Mouse (Mus musculus): ENCODE measurements around the gene Lgr4. TPM values are rescaled to one million over a fixed set of nuclear protein-coding genes. Genes with fewer than 3 reads are reported as not detected.

Gene Lgr4
- polyA plus RNA-seq, 1 experiment from 2014 or later, result 3.5 TPM

- Histone ChIP-seq H3K27ac (ENCODE audit: low read length) (no peak overlapping the region), H3K9me3 (replicated peaks; ENCODE audit: control insufficient read depth, low read length) (no peaks in the 10 kb centered on the region), H3K4me3 (ENCODE audit: low read depth, low read length) (peak overlapping the region; percentile 77), H3K9ac (ENCODE audit: low read depth, low read length) (peak overlapping the region; percentile 43; the same call in 1 of the 2 replicates), H3K4me2 (ENCODE audit: low read depth, low read length) (peak overlapping the region; percentile 93), H3K27me3 (ENCODE audit: control insufficient read depth, insufficient read depth, low read depth, low read length) (no peaks in the 10 kb centered on the region; the same call in 1 of the 2 replicates), H3K4me1 (ENCODE audit: control insufficient read depth, low read depth, low read length) (peaks cover 20% of the 10 kb centered on the region), H3K36me3 (ENCODE audit: control insufficient read depth, insufficient read depth) (no peaks in the 10 kb centered on the region)
- ATAC-seq (ENCODE audit: low read depth), result no peak
- 6% methylated on average over 11 of the region's 11 CpGs for WGBS (ENCODE audit: insufficient replicate concordance)
These were observed 508 bp upstream of the Lgr4 start for GRCm38 (mm10) chr2:109916782-109917495.

DNA sequence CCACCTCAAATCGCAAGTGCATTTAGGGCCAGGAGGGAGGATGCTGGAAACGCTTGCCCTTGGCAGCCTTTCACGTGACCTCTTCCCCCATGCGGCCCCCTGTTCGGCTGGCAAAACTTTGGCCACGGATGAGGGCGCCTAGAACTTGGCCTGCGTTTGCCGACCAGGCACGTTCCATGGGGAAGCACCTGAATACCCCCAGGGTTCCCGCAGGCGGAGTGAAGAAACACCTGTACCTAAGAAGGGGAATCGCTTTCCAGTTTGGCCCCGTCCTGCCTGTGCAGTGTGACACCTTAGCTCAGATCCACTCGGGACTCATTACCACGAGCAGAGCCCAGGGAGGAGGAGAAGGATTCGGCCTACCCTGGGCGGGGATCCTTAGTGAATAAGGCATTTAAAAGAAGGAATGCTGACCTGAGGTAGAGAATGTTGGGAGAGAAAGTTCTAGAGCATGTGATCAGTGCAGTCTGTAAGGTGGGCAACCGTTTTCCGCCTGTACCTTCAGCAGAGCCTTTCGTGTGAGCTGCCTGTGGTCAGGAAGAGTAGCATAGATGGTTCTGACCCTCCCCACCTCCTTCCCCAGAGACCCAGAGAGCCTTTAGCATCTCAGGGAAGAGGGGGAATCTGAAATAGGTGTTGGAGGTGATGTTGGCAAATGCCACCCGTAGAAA, 1.3 kb downstream of the Lgr4 start:
- peak overlapping the region; percentile 93 for H3K4me2 ChIP-seq (ENCODE audit: low read depth, low read length)
- WGBS (ENCODE audit: insufficient replicate concordance), result 11% methylated on average over 22 of the region's 22 CpGs
- H3K4me3 ChIP-seq (ENCODE audit: low read depth, low read length), result peak overlapping the region; percentile 77
- peak overlapping the region; percentile 78 for H3K9ac ChIP-seq (ENCODE audit: low read depth, low read length)
- H3K4me1 ChIP-seq (ENCODE audit: control insufficient read depth, low read depth, low read length), result peaks cover 20% of the 10 kb centered on the region
- H3K36me3 ChIP-seq (ENCODE audit: control insufficient read depth, insufficient read depth), result no peaks in the 10 kb centered on the region
- no peaks in the 10 kb centered on the region; the same call in 1 of the 2 replicates for H3K27me3 ChIP-seq (ENCODE audit: control insufficient read depth, insufficient read depth, low read depth, low read length)
- H3K9me3 ChIP-seq (replicated peaks; ENCODE audit: control insufficient read depth, low read length), result no peaks in the 10 kb centered on the region
- ATAC-seq (ENCODE audit: low read depth), result no peak
- H3K27ac ChIP-seq (ENCODE audit: low read length), result no peak overlapping the region

- Histone ChIP-seq H3K27ac (ENCODE audit: low read length) (no peak overlapping the region), H3K27me3 (ENCODE audit: control insufficient read depth, insufficient read depth, low read depth, low read length) (no peaks in the 10 kb centered on the region; the same call in 1 of the 2 replicates), H3K4me3 (ENCODE audit: low read depth, low read length) (no peak overlapping the region), H3K4me1 (ENCODE audit: control insufficient read depth, low read depth, low read length) (peaks cover 20% of the 10 kb centered on the region), H3K9ac (ENCODE audit: low read depth, low read length) (no peak overlapping the region), H3K9me3 (replicated peaks; ENCODE audit: control insufficient read depth, low read length) (no peaks in the 10 kb centered on the region), H3K4me2 (ENCODE audit: low read depth, low read length) (peak overlapping the region; percentile 12; the same call in 1 of the 2 replicates), H3K36me3 (ENCODE audit: control insufficient read depth, insufficient read depth) (no peaks in the 10 kb centered on the region)
- WGBS (ENCODE audit: insufficient replicate concordance), result 75% methylated on average over 7 of the region's 7 CpGs
- ATAC-seq (ENCODE audit: low read depth), result no peak
These were observed 3.0 kb downstream of the Lgr4 start for GRCm38 (mm10) chr2:109920471-109920870.

DNA sequence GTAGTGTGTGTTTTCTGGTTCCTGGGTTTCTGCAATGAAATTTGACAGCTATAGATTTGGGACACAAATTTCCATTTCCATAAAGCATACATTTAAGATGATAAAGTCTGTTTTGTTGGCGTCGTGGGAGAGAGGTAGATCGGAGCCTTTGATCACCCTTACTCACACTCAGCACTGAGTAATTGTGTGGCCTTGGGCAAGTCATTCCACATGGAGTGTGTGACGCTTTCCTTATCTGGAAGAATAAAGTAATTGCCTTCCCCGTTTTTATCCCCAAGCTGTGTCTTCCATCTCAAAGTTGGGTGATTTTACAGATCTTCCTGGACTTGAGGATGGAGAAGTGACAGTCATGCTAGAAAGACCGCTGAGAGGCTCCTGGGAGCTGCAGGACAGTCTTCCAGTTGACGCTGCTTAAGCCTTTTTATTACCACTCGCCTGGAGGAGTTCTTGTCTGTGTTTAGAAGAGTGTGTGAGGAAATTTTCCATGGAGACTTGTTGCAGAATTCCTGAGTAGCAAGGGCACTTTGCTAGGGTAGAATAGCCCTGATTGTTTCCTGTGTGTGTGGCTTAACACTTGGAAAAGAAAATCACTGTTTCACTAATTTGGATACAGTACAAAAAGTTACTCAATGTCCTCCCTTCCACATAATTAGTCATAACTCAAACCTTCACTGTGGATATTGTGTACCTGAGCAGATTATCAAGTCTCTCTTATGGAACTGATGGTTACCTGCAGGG, 4.0 kb downstream of the Lgr4 start:
- no peak for ATAC-seq (ENCODE audit: low read depth)
- Histone ChIP-seq H3K4me1 (ENCODE audit: control insufficient read depth, low read depth, low read length) (peaks cover 20% of the 10 kb centered on the region), H3K9me3 (replicated peaks; ENCODE audit: control insufficient read depth, low read length) (no peaks in the 10 kb centered on the region), H3K9ac (ENCODE audit: low read depth, low read length) (no peak overlapping the region), H3K4me2 (ENCODE audit: low read depth, low read length) (no peak overlapping the region), H3K36me3 (ENCODE audit: control insufficient read depth, insufficient read depth) (no peaks in the 10 kb centered on the region), H3K4me3 (ENCODE audit: low read depth, low read length) (no peak overlapping the region), H3K27ac (ENCODE audit: low read length) (no peak overlapping the region), H3K27me3 (ENCODE audit: control insufficient read depth, insufficient read depth, low read depth, low read length) (no peaks in the 10 kb centered on the region; the same call in 1 of the 2 replicates)
- WGBS (ENCODE audit: insufficient replicate concordance), result 68% methylated on average over 8 of the region's 8 CpGs

GRCm38 (mm10) chr2:109922306-109922705, 4.9 kb downstream of the Lgr4 start:
- Histone ChIP-seq H3K4me1 (ENCODE audit: control insufficient read depth, low read depth, low read length) (peaks cover 18% of the 10 kb centered on the region), H3K4me3 (ENCODE audit: low read depth, low read length) (no peak overlapping the region), H3K27ac (ENCODE audit: low read length) (no peak overlapping the region), H3K27me3 (ENCODE audit: control insufficient read depth, insufficient read depth, low read depth, low read length) (no peaks in the 10 kb centered on the region; the same call in 1 of the 2 replicates), H3K9ac (ENCODE audit: low read depth, low read length) (no peak overlapping the region), H3K36me3 (ENCODE audit: control insufficient read depth, insufficient read depth) (no peaks in the 10 kb centered on the region), H3K4me2 (ENCODE audit: low read depth, low read length) (no peak overlapping the region), H3K9me3 (replicated peaks; ENCODE audit: control insufficient read depth, low read length) (no peaks in the 10 kb centered on the region)
- WGBS (ENCODE audit: insufficient replicate concordance), result 68% methylated on average over 3 of the region's 3 CpGs
- no peak for ATAC-seq (ENCODE audit: low read depth)

DNA sequence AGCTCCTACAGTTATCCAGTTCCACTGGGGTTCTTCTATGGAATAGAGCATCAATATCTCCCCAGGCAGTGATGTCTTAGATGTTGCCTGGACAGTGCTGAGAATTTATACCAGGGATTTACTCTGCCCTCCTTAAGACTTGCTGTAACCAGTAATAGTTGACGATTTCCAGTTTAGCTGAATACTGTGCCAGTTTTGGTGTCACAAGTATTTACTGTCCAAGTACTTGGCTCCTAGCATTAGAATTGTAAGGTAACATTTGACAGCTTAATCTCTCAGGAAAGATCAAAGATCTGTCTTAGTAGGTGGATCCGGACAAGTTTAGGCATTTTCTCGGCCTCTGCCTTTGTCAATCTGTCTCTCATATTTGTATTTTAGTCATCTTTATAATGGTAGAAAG, 5.6 kb downstream of the Lgr4 start:
- Histone ChIP-seq H3K4me2 (ENCODE audit: low read depth, low read length) (no peak overlapping the region), H3K9me3 (replicated peaks; ENCODE audit: control insufficient read depth, low read length) (no peaks in the 10 kb centered on the region), H3K36me3 (ENCODE audit: control insufficient read depth, insufficient read depth) (no peaks in the 10 kb centered on the region), H3K27ac (ENCODE audit: low read length) (no peak overlapping the region), H3K4me3 (ENCODE audit: low read depth, low read length) (no peak overlapping the region), H3K27me3 (ENCODE audit: control insufficient read depth, insufficient read depth, low read depth, low read length) (no peaks in the 10 kb centered on the region), H3K4me1 (ENCODE audit: control insufficient read depth, low read depth, low read length) (peaks cover 18% of the 10 kb centered on the region), H3K9ac (ENCODE audit: low read depth, low read length) (no peak overlapping the region)
- 72% methylated on average over 3 of the region's 3 CpGs for WGBS (ENCODE audit: insufficient replicate concordance)
- ATAC-seq (ENCODE audit: low read depth), result no peak

DNA sequence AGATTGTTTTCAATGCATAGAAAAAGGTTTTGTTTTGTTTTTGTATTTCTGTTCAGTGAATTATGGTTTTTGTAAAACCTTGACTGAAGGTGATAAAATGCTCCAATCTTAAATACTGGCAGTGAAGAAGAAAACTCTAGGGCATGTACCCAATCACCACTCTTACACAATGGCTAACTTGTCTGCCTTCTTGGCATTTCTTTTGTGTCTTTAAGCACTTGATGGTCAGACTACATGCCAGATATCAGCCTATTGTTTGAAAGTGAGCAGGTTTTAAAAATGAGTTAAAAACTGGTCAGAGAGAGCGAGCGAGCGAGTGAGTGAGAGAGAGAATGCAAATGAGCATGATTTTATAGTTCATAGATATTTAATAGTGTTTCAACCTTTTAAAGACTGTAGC, 6.5 kb downstream of the Lgr4 start:
- 81% methylated on average over 3 of the region's 3 CpGs for WGBS (ENCODE audit: insufficient replicate concordance)
- Histone ChIP-seq H3K9ac (ENCODE audit: low read depth, low read length) (no peak overlapping the region), H3K27ac (ENCODE audit: low read length) (no peak overlapping the region), H3K4me1 (ENCODE audit: control insufficient read depth, low read depth, low read length) (peaks cover 15% of the 10 kb centered on the region), H3K36me3 (ENCODE audit: control insufficient read depth, insufficient read depth) (no peaks in the 10 kb centered on the region), H3K4me2 (ENCODE audit: low read depth, low read length) (no peak overlapping the region), H3K4me3 (ENCODE audit: low read depth, low read length) (no peak overlapping the region), H3K9me3 (replicated peaks; ENCODE audit: control insufficient read depth, low read length) (no peaks in the 10 kb centered on the region), H3K27me3 (ENCODE audit: control insufficient read depth, insufficient read depth, low read depth, low read length) (no peaks in the 10 kb centered on the region)
- ATAC-seq (ENCODE audit: low read depth), result no peak

- 64% methylated on average over 4 of the region's 4 CpGs for WGBS (ENCODE audit: insufficient replicate concordance)
- Histone ChIP-seq H3K9ac (ENCODE audit: low read depth, low read length) (no peak overlapping the region), H3K4me2 (ENCODE audit: low read depth, low read length) (no peak overlapping the region), H3K27me3 (ENCODE audit: control insufficient read depth, insufficient read depth, low read depth, low read length) (no peaks in the 10 kb centered on the region), H3K27ac (ENCODE audit: low read length) (no peak overlapping the region), H3K4me3 (ENCODE audit: low read depth, low read length) (no peak overlapping the region), H3K4me1 (ENCODE audit: control insufficient read depth, low read depth, low read length) (peaks cover 3% of the 10 kb centered on the region), H3K36me3 (ENCODE audit: control insufficient read depth, insufficient read depth) (no peaks in the 10 kb centered on the region), H3K9me3 (replicated peaks; ENCODE audit: control insufficient read depth, low read length) (no peaks in the 10 kb centered on the region)
- no peak for ATAC-seq (ENCODE audit: low read depth)
These were observed 9.5 kb downstream of the Lgr4 start for GRCm38 (mm10) chr2:109926984-109927383.
